Mouse (Mus musculus): Measurements from ENCODE around the gene Lrtm1. TPM values are rescaled to one million over a fixed set of nuclear protein-coding genes. Genes with fewer than 3 reads are reported as not detected.

The Lrtm1 gene
- polyA plus RNA-seq (2014; fragmentation: Nextera tagmentation; extraction: Ambion mirVana): 0.29 and 0.50 TPM in 2 replicates

- Histone ChIP-seq H3K9me3 (ENCODE audit: control insufficient read depth, low read length) (no peaks in the 10 kb centered on the region), H3K36me3 (ENCODE audit: control insufficient read depth, insufficient read depth, low read length) (no peaks in the 10 kb centered on the region), H3K27me3 (ENCODE audit: control insufficient read depth, insufficient read depth, low read length) (no peaks in the 10 kb centered on the region), H3K9ac (replicated peaks; ENCODE audit: low read length) (no peak within 1 kb of the TSS), H3K27ac (replicated peaks; ENCODE audit: low read depth, low read length) (no peak within 1 kb of the TSS), H3K4me3 (replicated peaks; ENCODE audit: low read depth, low read length) (no peak within 1 kb of the TSS), H3K4me2 (ENCODE audit: low read length) (no peak within 1 kb of the TSS), H3K4me1 (ENCODE audit: control insufficient read depth, insufficient read depth, low read length) (peaks cover 8% of the 10 kb centered on the region)
- ATAC-seq (ENCODE audit: low FRiP score, low TSS enrichment) (no peak), DNase-seq (peak; percentile 37)
- 1% methylated on average over 5 of the region's 5 CpGs for WGBS
Observed at GRCm38 (mm10) chr14:29017883-29018282, at the start of gene Lrtm1. Gene Lrtm1 (plus strand): TSS chr14:29018208.

GRCm38 (mm10) chr14:28969247-28969646, 48.8 kb upstream of the Lrtm1 start:
- H3K4me2 ChIP-seq (ENCODE audit: low read length): no peak overlapping the region
- H3K4me1 ChIP-seq (ENCODE audit: control insufficient read depth, insufficient read depth, low read length): 0 out of 2 replicates have a peak, but pooled peaks cover 3% of the 10 kb centered on the region
- H3K9ac ChIP-seq (replicated peaks; ENCODE audit: low read length): no peak overlapping the region
- no peaks in the 10 kb centered on the region for H3K9me3 ChIP-seq (ENCODE audit: control insufficient read depth, low read length)
- no peaks in the 10 kb centered on the region for H3K27me3 ChIP-seq (ENCODE audit: control insufficient read depth, insufficient read depth, low read length)
- H3K36me3 ChIP-seq (ENCODE audit: control insufficient read depth, insufficient read depth, low read length): no peaks in the 10 kb centered on the region
- no peak overlapping the region for H3K27ac ChIP-seq (replicated peaks; ENCODE audit: low read depth, low read length)
- no peak for DNase-seq
- no peak for ATAC-seq (ENCODE audit: low FRiP score, low TSS enrichment)
- H3K4me3 ChIP-seq (replicated peaks; ENCODE audit: low read depth, low read length): no peak overlapping the region
- WGBS: 88% methylated on average over 4 of the region's 4 CpGs

- 28% methylated on average over 5 of the region's 5 CpGs for WGBS
- ATAC-seq (ENCODE audit: low FRiP score, low TSS enrichment): no peak
- no peaks in the 10 kb centered on the region for H3K9me3 ChIP-seq (ENCODE audit: control insufficient read depth, low read length)
- H3K9ac ChIP-seq (replicated peaks; ENCODE audit: low read length): no peak overlapping the region
- no peaks in the 10 kb centered on the region for H3K27me3 ChIP-seq (ENCODE audit: control insufficient read depth, insufficient read depth, low read length)
- DNase-seq: peak; percentile 9
- no peak overlapping the region for H3K27ac ChIP-seq (replicated peaks; ENCODE audit: low read depth, low read length)
- no peak overlapping the region for H3K4me2 ChIP-seq (ENCODE audit: low read length)
- H3K4me1 ChIP-seq (ENCODE audit: control insufficient read depth, insufficient read depth, low read length): no peaks in the 10 kb centered on the region
- no peaks in the 10 kb centered on the region for H3K36me3 ChIP-seq (ENCODE audit: control insufficient read depth, insufficient read depth, low read length)
- no peak overlapping the region for H3K4me3 ChIP-seq (replicated peaks; ENCODE audit: low read depth, low read length)
Observed at GRCm38 (mm10) chr14:28972620-28973019, 45.4 kb upstream of the Lrtm1 start.

GRCm38 (mm10) chr14:28979230-28979629, 38.8 kb upstream of the Lrtm1 start:
- DNase-seq: no peak
- Histone ChIP-seq H3K9ac (replicated peaks; ENCODE audit: low read length) (no peak overlapping the region), H3K4me1 (ENCODE audit: control insufficient read depth, insufficient read depth, low read length) (no peaks in the 10 kb centered on the region), H3K27ac (replicated peaks; ENCODE audit: low read depth, low read length) (no peak overlapping the region), H3K9me3 (ENCODE audit: control insufficient read depth, low read length) (no peaks in the 10 kb centered on the region), H3K27me3 (ENCODE audit: control insufficient read depth, insufficient read depth, low read length) (no peaks in the 10 kb centered on the region), H3K36me3 (ENCODE audit: control insufficient read depth, insufficient read depth, low read length) (no peaks in the 10 kb centered on the region), H3K4me3 (replicated peaks; ENCODE audit: low read depth, low read length) (no peak overlapping the region), H3K4me2 (ENCODE audit: low read length) (no peak overlapping the region)
- ATAC-seq (ENCODE audit: low FRiP score, low TSS enrichment): no peak
- 92% methylated on average over 2 of the region's 2 CpGs for WGBS

GRCm38 (mm10) chr14:28980482-28980881, 37.5 kb upstream of the Lrtm1 start:
- Histone ChIP-seq H3K9me3 (ENCODE audit: control insufficient read depth, low read length) (no peaks in the 10 kb centered on the region), H3K27me3 (ENCODE audit: control insufficient read depth, insufficient read depth, low read length) (no peaks in the 10 kb centered on the region), H3K4me1 (ENCODE audit: control insufficient read depth, insufficient read depth, low read length) (no peaks in the 10 kb centered on the region), H3K4me2 (ENCODE audit: low read length) (no peak overlapping the region), H3K4me3 (replicated peaks; ENCODE audit: low read depth, low read length) (no peak overlapping the region), H3K27ac (replicated peaks; ENCODE audit: low read depth, low read length) (no peak overlapping the region), H3K9ac (replicated peaks; ENCODE audit: low read length) (no peak overlapping the region), H3K36me3 (ENCODE audit: control insufficient read depth, insufficient read depth, low read length) (no peaks in the 10 kb centered on the region)
- ATAC-seq (ENCODE audit: low FRiP score, low TSS enrichment): no peak
- peak; percentile 50 for DNase-seq
- WGBS: 24% methylated on average over 3 of the region's 3 CpGs

- no peak for DNase-seq
- ATAC-seq (ENCODE audit: low FRiP score, low TSS enrichment): no peak
Observed at GRCm38 (mm10) chr14:28984276-28984675, 33.7 kb upstream of the Lrtm1 start.

GRCm38 (mm10) chr14:28988211-28988900, 29.7 kb upstream of the Lrtm1 start:
- no peak overlapping the region for H3K4me3 ChIP-seq (replicated peaks; ENCODE audit: low read depth, low read length)
- H3K36me3 ChIP-seq (ENCODE audit: control insufficient read depth, insufficient read depth, low read length): no peaks in the 10 kb centered on the region
- no peaks in the 10 kb centered on the region for H3K27me3 ChIP-seq (ENCODE audit: control insufficient read depth, insufficient read depth, low read length)
- DNase-seq (no peak), ATAC-seq (ENCODE audit: low FRiP score, low TSS enrichment) (no peak)
- H3K4me1 ChIP-seq (ENCODE audit: control insufficient read depth, insufficient read depth, low read length): no peaks in the 10 kb centered on the region
- WGBS: 94% methylated on average over 7 of the region's 7 CpGs
- H3K4me2 ChIP-seq (ENCODE audit: low read length): no peak overlapping the region
- no peak overlapping the region for H3K27ac ChIP-seq (replicated peaks; ENCODE audit: low read depth, low read length)
- H3K9ac ChIP-seq (replicated peaks; ENCODE audit: low read length): no peak overlapping the region
- H3K9me3 ChIP-seq (ENCODE audit: control insufficient read depth, low read length): no peaks in the 10 kb centered on the region

More at GRCm38 (mm10) chr14:28984276-28984675, 33.7 kb upstream of the Lrtm1 start:
- 95% methylated on average over 2 of the region's 2 CpGs for WGBS
- no peaks in the 10 kb centered on the region for H3K36me3 ChIP-seq (ENCODE audit: control insufficient read depth, insufficient read depth, low read length)
- H3K9me3 ChIP-seq (ENCODE audit: control insufficient read depth, low read length): no peaks in the 10 kb centered on the region
- H3K4me1 ChIP-seq (ENCODE audit: control insufficient read depth, insufficient read depth, low read length): no peaks in the 10 kb centered on the region
- H3K27me3 ChIP-seq (ENCODE audit: control insufficient read depth, insufficient read depth, low read length): no peaks in the 10 kb centered on the region
- H3K27ac ChIP-seq (replicated peaks; ENCODE audit: low read depth, low read length): no peak overlapping the region
- H3K4me3 ChIP-seq (replicated peaks; ENCODE audit: low read depth, low read length): no peak overlapping the region
- no peak overlapping the region for H3K4me2 ChIP-seq (ENCODE audit: low read length)
- H3K9ac ChIP-seq (replicated peaks; ENCODE audit: low read length): no peak overlapping the region

- ATAC-seq (ENCODE audit: low FRiP score, low TSS enrichment) (no peak), DNase-seq (no peak)
- H3K36me3 ChIP-seq (ENCODE audit: control insufficient read depth, insufficient read depth, low read length): no peaks in the 10 kb centered on the region
- no peak overlapping the region for H3K27ac ChIP-seq (replicated peaks; ENCODE audit: low read depth, low read length)
- H3K4me3 ChIP-seq (replicated peaks; ENCODE audit: low read depth, low read length): no peak overlapping the region
- H3K4me2 ChIP-seq (ENCODE audit: low read length): no peak overlapping the region
- no peaks in the 10 kb centered on the region for H3K4me1 ChIP-seq (ENCODE audit: control insufficient read depth, insufficient read depth, low read length)
- H3K9me3 ChIP-seq (ENCODE audit: control insufficient read depth, low read length): no peaks in the 10 kb centered on the region
- H3K9ac ChIP-seq (replicated peaks; ENCODE audit: low read length): no peak overlapping the region
- WGBS: 96% methylated on average over 3 of the region's 3 CpGs
- no peaks in the 10 kb centered on the region for H3K27me3 ChIP-seq (ENCODE audit: control insufficient read depth, insufficient read depth, low read length)
Observed at GRCm38 (mm10) chr14:28996569-28996968, 21.4 kb upstream of the Lrtm1 start.

- Histone ChIP-seq H3K9me3 (ENCODE audit: control insufficient read depth, low read length) (no peaks in the 10 kb centered on the region), H3K27ac (replicated peaks; ENCODE audit: low read depth, low read length) (no peak overlapping the region), H3K27me3 (ENCODE audit: control insufficient read depth, insufficient read depth, low read length) (no peaks in the 10 kb centered on the region), H3K9ac (replicated peaks; ENCODE audit: low read length) (no peak overlapping the region), H3K4me2 (ENCODE audit: low read length) (no peak overlapping the region), H3K4me1 (ENCODE audit: control insufficient read depth, insufficient read depth, low read length) (no peaks in the 10 kb centered on the region), H3K36me3 (ENCODE audit: control insufficient read depth, insufficient read depth, low read length) (no peaks in the 10 kb centered on the region), H3K4me3 (replicated peaks; ENCODE audit: low read depth, low read length) (no peak overlapping the region)
- ATAC-seq (ENCODE audit: low FRiP score, low TSS enrichment) (no peak), DNase-seq (no peak)
- WGBS: 83% methylated on average over 5 of the region's 5 CpGs
Observed at GRCm38 (mm10) chr14:29005228-29005840, 12.7 kb upstream of the Lrtm1 start.

All from midbrain, embryonic 14.5 days (tissue).